Mouse (Mus musculus) CD4-positive, CD25-positive, alpha-beta regulatory T cell, adult 4 months (primary cell): ENCODE results near the gene Trib2. TPM values are rescaled to one million over a fixed set of nuclear protein-coding genes. Genes with fewer than 3 reads are reported as not detected.

Experiments used
- ATAC-seq: one replicate; pipeline ENCODE4 v1.8.0; 2017
- polyA plus RNA-seq, 2 experiments: library from polyadenylated mRNA; unstranded; fragments of 100-300 nt; shearing (Covaris generic); gene quantifications; one replicate each; pipeline ENCODE4 v1.2.1; 2017

The Trib2 gene
- polyA plus RNA-seq, 2 experiments from 2014 or later = 76.7 to 80.4 TPM

DNA sequence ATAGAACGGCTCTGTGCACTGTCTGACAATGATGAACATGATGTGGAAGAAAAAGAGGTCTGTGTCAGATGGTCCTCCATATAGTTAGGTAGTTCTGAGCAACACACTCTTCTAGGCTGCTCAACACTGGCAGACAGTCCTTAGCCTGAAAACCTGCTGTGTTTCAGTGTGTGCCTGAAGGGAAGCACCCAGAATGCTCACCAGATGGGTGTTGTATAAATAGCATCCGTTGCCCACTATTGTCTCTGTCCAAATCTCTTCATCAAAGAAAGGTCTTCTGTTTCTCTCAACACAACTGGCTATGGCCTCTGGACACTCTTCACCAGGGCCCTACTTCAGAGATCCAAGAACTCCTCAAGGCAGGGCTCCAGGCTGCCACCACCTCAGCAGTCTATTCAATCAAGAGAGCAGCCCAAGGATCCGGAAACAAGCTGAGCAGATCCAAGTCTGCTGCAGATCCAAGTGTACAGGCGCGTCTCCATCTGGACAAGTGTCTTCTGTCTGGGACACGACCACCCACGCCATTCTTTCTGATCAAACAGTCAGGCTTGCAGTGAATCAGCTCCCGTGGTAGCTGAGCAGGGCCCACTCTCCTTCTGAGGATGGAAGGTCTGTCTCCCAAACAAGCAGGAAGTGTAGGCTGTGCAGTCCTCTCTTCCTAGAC is 55.1 kb downstream of the Trib2 start:
- ATAC-seq = no peak

DNA sequence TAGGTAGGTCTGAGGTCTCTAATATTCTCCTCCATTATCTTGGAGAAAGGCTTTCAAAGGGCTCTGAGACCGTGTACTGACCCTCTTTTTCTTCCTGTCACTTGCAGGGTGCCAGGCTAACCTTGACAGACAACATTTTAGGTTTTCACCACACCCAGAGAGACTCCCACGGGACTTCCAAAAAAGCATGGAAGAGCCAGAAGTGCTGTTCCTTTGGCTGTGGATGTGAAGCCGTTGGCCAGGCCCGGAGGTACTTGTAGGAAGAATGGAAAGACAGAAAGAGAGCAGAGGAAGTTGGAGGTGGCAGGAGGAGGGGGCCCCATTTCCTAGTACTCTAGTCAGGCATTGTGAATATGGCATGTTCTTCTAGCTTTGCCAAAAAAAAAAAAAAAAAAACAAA is 56.0 kb downstream of the Trib2 start:
- no peak for ATAC-seq

- no peak for ATAC-seq
Measured at GRCm38 (mm10) chr12:15758866-15759265, 57.9 kb downstream of the Trib2 start.

GRCm38 (mm10) chr12:15757351-15757750 is 59.4 kb downstream of the Trib2 start:
- no peak for ATAC-seq

- ATAC-seq = peak; percentile 93
Measured at GRCm38 (mm10) chr12:15755030-15755690, 61.6 kb downstream of the Trib2 start.

GRCm38 (mm10) chr12:15754602-15755001 is 62.1 kb downstream of the Trib2 start:
- ATAC-seq = no peak

DNA sequence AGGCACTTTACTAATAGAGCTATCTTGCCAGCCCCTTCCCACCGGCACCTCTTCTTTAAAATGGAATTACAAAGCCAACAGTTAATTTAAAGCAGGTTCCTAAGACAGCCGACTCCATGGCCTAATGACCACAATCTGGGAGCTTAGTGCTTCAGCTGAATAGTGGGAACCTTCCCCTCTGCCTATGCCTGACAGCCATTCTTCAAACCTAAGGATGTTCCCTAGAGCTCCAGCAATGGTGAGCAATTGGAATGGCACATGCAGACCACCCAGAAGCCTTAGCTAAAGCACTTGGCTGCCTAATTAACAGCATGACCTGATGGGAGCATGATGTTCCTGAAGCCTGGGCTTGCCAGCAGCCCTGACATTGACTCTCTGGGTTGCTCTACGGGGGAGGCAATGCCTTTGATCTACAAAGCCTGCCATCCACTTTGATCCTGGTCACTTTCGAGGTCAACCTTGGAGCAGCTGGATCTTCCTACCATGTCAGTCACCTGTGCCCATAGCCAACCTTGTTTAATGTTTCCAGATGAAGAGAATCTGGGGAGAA is 67.0 kb downstream of the Trib2 start:
- no peak for ATAC-seq

DNA sequence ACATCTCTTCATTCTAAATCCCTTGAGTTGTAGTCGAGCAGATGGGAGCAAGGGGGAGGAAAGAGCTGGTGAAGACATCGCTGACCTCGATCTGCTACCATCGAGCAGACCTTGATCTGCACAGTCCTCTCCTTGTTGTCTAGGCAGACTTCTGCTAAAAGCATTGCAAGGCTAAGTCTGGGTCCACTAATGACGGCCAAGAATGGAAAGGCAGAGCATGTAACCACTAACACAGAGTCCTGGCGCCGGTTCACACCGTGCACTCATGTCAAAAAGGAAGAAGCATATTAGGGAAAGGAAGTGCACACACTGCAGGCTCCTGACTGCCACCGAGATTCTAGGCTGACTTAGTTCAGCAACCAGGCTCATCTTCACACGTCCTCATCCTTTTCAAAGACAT is 71.0 kb downstream of the Trib2 start:
- no peak for ATAC-seq
